Mouse (Mus musculus) midbrain, embryonic 12.5 days (tissue): Measurements from ENCODE around the gene Slc4a4. TPM values are rescaled to one million over a fixed set of nuclear protein-coding genes. Genes with fewer than 3 reads are reported as not detected.

Experiments used
- ATAC-seq: fragments of 200-750 bp; cut with Nextera tagmentation; 2 replicates; pipeline ENCODE4 v1.8.0; 2017; ENCODE audit warnings: low read depth, moderate TSS enrichment, moderate library complexity; ENCODE audit not compliant: low FRiP score
- H3K27ac ChIP-seq: fragments of 300-500 bp; sonication (generic); replicated peaks from 2 replicates; pipeline ENCODE4 v1.5.1; 2016; ENCODE audit warnings: mild to moderate bottlenecking
- H3K27me3 ChIP-seq: fragments of 300-500 bp; sonication (generic); 2 replicates; pipeline ENCODE4 v1.6.1; 2016; ENCODE audit warnings: mild to moderate bottlenecking
- H3K36me3 ChIP-seq: fragments of 300-500 bp; sonication (generic); 2 replicates; pipeline ENCODE4 v1.6.1; 2016
- H3K4me1 ChIP-seq: fragments of 300-500 bp; sonication (generic); 2 replicates; pipeline ENCODE4 v1.6.1; 2016
- H3K4me2 ChIP-seq: fragments of 300-500 bp; sonication (generic); replicated peaks from 2 replicates; pipeline ENCODE4 v1.6.1; 2016; ENCODE audit warnings: mild to moderate bottlenecking, moderate library complexity
- H3K4me3 ChIP-seq: fragments of 300-500 bp; sonication (generic); 2 replicates; pipeline ENCODE4 v1.5.1; 2016; ENCODE audit warnings: mild to moderate bottlenecking
- H3K9ac ChIP-seq: fragments of 300-500 bp; sonication (generic); replicated peaks from 2 replicates; pipeline ENCODE4 v1.6.1; 2016; ENCODE audit warnings: mild to moderate bottlenecking, moderate library complexity
- H3K9me3 ChIP-seq: fragments of 300-500 bp; sonication (generic); 2 replicates; pipeline ENCODE4 v1.6.1; 2016; ENCODE audit warnings: mild to moderate bottlenecking
- WGBS: fragments of 180-500 bp; shearing (Covaris S2); methylation state at CpG from one replicate; pipeline ENCODE4 v1.1.7; 2016; 5-methylcytosine and 5-hydroxymethylcytosine counted together
- polyA plus RNA-seq: library from polyadenylated mRNA; unstranded; fragments of >200 nt; fragmentation: Nextera tagmentation; extraction: Ambion mirVana; gene quantifications from 2 replicates; pipeline ENCODE4 v1.2.1, GENCODE M21; 2016

Slc4a4 gene
- polyA plus RNA-seq, 1 experiment from 2014 or later, result 3.0 TPM

DNA sequence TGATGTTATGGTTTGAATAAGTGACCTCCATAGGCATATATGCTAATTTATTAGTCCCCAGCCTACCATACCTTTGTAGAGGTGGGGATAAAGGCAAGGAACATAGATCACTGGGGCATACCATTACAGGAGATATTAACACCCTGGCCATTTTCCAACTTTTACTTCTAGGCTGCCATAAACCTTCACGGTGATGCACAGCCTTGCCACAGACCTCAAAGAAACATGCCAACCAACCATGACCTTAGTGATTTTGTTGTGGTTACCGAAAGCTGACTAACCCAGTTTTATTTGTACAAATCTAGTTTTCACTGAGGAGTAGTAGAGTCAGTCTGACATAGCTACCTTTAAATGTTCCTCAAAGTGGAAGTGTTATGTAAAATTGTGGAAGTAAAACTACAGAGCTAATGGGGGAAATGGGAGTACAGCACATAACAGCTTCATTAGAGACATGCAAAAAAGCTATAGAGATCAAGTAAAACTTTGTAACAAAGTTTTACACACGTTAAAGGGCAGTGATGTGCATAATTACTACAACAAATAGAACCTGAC, 393.8 kb downstream of the Slc4a4 start:
- Histone ChIP-seq H3K9ac (no peak overlapping the region), H3K27me3 (no peaks in the 10 kb centered on the region), H3K27ac (no peak overlapping the region), H3K4me1 (no peaks in the 10 kb centered on the region), H3K9me3 (no peaks in the 10 kb centered on the region), H3K4me3 (no peak overlapping the region), H3K4me2 (no peak overlapping the region), H3K36me3 (no peaks in the 10 kb centered on the region)
- no peak for ATAC-seq
- 79% methylated on average over 3 of the region's 3 CpGs for WGBS

Other genes with a start within 250 kb of the Slc4a4 start
- gene Grsf1, start 210.6 kb upstream of the Slc4a4 start, polyA plus RNA-seq, result 99.9 and 105 TPM in 2 replicates
- 15.8 and 17.5 TPM in 2 replicates for gene Mob1b, start 166.0 kb upstream of the Slc4a4 start, polyA plus RNA-seq
- gene Dck, start 121.8 kb upstream of the Slc4a4 start, polyA plus RNA-seq, result 114 and 117 TPM in 2 replicates